Mouse (Mus musculus) spleen, embryonic (tissue): Measurements from ENCODE around the gene Tep1.
"Not testable (repeated sequence)": the region's sequence is repeated elsewhere in the genome, so short reads cannot be mapped to it uniquely, and the experiment has no call there.

ENCODE experiments used
- CTCF ChIA-PET: fragments of 350-600 bp; sonication (Branson Sonifier 250); formaldehyde crosslinking; loops from one replicate; lab custom pipeline; 2022; lab: Charles Lee

Gene Tep1

DNA sequence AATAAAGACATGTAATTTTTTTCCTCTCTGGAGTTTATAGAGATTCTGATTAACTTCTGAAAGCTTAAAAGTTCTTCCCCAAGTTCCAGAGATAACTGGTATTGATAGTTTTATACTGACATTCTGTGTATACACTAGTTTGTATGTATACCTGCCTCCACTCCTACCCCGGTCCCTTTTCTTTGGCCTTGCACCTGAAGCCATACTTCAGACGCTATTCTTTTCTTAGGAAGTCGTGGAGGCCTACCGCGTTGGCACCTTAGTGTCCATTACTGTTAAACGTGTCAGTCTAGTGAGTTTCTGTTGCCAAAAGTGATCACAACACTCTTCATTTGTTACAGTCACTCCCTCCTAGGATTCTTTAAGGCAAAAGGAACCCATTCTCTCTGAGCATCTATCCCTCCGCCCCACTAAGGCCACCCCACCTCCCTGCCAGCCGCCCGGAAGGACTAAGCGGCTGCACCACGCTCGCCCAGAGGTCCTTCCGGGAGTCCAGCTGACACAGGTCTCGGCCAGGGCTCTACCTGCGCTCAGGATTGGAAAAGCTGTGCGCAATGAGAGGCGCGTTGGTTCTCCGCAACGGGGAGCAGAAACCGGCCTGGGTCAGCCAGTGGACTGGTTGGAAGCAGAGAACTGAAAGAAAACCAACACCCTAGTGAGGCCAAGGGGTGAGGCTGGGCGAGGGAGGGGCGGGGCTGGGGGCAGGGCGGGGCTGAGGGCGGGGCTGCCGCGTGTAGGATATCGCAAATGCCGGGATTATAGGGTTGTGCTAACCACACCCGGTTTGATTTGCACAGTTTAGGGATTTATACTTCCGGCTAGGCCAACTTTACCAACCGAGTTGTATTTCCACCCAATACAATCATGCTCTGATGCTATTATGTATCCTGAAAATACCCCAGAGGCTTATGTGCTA lies at the start of gene Tep1:
Gene Tep1 (minus strand): TSS at position 672 of the 916 bp plus-strand sequence.
- CTCF ChIA-PET: no interaction called here

DNA sequence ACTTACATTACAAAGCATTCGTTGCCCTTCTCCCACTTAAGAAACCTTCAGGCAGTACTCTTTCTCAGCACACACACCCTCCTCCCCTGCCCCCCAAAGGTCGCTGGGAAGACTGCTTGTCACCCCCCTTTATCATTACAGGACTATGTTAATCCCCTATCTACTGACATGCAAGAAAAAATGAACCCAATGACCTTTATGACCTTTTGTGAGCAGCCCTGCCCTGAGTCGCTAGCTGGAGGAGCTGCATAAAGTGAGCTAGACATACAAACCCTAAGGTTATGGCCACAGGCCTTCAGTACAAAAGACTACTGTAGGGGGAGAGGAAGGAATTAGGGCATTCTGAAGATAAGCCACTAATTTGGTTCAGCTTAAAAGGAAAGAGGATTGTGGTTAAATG lies 41.0 kb upstream of the Tep1 start:
- CTCF ChIA-PET: no interaction called here

DNA sequence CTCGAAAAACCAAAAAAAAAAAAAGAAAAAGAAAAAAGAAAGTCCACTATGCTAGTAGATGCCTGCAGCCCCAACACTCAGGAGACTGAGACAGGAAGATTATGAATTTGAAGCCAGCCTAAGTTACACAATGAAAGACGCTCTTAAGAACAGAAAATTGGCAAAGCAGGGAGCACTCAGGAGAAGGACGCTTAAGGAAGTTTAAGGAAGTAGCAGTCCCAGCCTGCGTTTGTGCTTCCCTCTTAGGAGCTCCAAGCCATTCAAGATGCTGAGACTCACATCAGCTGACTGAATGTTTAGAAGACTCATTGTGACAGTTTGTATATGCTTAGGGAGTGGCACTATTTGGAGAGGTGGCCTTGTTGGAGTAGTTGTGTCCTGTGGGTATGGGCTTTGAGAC lies 37.8 kb upstream of the Tep1 start:
- CTCF ChIA-PET: no interaction called here

DNA sequence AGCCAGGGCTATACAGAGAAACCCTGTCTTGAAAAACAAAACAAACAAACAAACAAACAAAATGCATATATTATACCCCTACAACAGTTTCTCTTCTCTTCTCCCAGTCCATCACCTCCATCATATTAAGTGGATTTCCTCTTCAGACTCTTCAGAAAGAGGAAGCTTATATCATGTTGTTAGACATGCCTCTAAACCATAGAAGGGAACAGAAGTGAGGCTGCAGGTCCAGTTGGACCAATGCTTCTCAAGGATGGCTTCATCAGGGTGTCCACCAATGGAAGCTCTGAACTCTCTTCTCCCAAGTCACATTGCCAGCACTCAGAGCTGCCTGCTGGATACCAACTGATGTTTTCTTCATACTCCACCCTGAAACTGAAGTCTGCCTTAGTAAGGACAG lies 35.0 kb upstream of the Tep1 start:
- CTCF ChIA-PET: not testable (repeated sequence)

DNA sequence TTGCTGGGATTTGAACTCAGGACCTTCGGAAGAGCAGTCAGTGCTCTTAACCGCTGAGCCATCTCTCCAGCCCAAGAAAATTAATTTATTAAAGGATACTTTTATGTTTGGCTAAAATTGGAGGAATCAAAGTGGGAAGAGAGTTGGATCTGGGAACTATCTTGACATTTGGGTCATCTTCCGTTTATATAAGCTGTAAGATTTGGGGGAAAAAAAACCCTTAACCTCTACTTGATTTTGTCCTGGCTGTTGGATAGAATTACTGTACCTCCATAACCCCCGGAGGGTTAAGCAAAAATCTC lies 34.4 kb upstream of the Tep1 start:
- CTCF ChIA-PET: no interaction called here

DNA sequence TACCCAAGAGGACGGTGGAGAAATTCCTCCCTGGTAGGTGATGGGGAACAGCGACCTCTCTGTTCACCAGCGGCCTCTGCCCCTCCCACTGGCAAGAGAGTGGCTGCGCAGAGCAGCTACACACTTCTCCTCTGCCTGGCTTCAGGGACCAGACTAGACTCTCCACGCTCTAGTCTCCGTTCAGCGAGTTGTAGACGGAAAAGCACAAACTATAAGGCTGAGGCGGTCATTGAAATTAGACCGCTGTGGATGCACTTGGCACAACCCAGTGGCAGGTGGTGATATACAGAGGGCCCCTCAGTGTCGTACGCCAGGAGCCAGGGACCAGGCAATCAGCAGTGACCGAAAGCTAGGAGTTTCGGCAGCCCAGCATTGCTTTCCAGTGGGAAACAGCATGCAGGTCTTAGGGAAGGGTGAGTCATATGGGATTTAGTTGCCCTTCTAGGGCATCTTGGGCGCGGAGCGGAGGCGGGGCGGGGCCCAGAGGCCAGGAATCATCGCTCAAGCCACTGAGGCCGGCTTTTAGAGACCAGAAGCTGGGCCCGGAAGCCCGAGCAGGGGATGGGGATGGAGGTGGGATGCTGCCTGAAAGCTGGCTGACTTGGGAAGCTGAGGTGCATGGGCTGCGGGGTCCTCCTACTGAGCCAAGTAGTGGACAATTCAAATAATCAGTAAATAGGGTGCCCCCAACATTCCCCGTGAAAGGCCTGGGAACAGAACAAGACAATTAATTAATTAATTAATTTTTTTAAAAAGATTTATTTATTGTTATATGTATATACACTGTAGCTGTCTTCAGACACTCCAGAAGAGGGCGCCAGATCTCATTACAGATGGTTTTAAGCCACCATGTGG lies 33.8 kb upstream of the Tep1 start:
- CTCF ChIA-PET: no interaction called here

DNA sequence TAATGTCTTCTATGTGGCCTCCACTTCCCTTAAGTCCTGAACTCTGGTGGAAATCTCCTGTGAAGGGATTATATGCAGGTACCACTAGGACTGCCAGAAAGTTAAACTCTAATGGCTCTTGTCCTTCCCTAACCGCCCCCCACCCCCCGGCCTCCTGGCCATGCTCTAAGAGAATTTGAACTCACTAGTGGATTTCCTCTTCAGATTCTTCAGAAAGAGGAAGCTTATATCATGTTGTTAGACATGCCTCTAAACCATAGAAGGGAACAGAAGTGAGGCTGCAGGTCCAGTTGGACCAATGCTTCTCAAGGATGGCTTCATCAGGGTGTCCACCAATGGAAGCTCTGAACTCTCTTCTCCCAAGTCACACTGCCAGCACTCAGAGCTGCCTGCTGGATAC lies 27.6 kb upstream of the Tep1 start:
- CTCF ChIA-PET: not testable (repeated sequence)

DNA sequence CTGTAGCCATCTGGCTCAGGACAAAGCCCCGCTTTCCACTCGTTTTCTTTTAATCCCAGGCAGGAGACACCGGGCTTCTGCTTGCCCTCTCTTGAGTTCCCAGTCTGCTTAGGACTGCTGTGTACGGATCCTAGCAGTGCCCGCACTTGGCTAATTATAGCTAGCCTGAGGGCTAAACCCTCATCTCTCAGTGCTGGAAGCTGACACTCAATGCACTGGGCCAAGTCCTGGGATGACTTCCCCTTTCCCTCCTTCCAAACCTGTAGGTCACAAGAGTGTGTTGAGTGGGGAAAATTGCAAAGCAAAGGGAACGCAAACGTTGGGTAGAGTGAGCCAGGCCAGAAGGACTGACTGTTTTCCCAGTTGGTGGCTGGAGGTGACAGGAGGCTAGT lies 27.0 kb upstream of the Tep1 start, which contains the start of gene Klhl33:
Gene Klhl33 (minus strand): TSS at position 134 of the 392 bp plus-strand sequence.
- CTCF ChIA-PET: no interaction called here

DNA sequence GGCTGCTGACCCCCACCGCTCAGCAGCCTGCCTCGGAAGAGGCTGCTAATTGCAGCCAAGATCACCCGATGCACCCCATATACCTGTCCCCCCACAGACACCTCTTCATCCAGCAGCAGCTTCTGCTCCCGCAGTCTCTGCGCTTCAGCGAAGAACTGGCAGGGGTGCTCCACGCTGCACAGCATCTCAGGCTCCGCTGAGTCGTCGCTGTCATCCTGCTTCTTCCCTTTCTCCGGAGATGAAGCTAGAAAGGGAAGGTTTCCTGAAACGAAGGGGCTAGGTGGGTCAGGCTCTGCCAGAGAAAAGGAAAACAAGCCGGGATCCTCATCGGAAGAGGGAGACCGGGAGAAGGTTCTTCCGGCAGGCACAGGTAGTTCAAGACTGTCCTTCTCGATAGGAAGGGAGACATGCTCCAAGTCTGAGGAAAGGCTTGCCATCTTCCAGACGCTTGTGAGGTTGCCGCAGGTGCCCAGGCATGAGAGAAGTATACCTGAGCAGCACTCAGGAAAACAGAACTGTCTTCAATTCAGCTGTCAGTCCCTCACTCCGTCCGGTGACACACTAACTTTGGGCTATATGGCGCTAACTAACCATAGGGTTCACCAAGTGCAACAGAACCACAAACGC lies 26.5 kb upstream of the Tep1 start:
- CTCF ChIA-PET: no interaction called here

DNA sequence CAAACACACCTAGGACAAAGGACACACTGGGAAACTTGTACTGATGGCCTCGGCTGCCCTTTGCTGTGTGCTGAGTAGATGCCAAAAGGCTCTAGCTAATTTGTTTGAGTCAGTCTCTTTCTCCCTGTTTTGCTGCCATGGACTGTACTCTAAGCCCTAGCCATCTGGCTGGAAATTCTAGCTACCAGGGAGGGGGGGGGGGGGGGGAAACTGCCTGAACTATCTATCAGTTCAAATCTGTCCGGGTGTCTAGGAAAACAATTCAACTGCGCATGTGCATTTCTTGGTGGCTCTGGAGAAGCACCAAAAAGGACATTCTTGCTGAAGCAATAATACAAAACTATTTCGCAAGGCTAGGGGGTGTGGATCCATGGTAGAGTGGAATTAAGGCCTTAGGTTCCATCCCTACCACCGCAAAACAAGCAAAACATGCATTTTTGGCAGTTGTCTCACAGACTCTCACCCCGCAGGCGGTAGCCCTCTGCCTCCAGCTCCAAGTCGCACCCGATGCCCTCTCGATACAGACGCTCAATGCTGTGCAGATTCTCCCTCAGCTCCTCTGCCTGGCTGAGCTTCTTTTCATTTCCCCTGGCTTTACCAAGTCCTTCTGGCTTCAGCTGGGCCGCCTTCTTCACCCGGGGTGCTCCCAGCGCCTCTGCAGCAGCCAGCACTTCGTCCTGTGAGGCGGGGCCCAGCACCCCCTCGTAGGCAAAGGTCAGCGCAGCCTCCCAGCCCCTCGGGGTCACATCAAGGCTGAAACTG lies 25.8 kb upstream of the Tep1 start:
- CTCF ChIA-PET: no interaction called here

DNA sequence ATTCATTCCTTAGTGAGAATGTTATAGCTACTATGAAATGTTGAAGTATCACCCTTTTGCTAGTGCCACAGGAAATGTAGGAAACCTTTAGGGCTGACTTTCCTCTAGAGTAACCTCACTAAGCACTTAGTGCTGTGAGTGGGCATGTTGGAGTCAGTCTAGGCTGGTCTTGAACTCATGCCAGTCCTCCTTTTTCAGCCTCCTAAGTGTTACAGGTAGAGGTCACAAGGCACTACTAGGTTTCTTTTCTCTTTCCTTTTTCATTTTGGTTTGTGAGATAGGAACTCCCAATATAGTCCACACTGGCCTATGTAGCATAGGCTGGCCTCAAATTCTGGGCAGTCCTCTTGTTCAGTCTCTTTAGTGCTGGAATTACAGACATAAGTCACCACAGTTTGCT lies 25.0 kb upstream of the Tep1 start:
- CTCF ChIA-PET: interaction anchor here (0.7 kb wide), 1 partner anchor 26 kb away, joined by 3 read pairs; no protein-coding TSS in a partner anchor

DNA sequence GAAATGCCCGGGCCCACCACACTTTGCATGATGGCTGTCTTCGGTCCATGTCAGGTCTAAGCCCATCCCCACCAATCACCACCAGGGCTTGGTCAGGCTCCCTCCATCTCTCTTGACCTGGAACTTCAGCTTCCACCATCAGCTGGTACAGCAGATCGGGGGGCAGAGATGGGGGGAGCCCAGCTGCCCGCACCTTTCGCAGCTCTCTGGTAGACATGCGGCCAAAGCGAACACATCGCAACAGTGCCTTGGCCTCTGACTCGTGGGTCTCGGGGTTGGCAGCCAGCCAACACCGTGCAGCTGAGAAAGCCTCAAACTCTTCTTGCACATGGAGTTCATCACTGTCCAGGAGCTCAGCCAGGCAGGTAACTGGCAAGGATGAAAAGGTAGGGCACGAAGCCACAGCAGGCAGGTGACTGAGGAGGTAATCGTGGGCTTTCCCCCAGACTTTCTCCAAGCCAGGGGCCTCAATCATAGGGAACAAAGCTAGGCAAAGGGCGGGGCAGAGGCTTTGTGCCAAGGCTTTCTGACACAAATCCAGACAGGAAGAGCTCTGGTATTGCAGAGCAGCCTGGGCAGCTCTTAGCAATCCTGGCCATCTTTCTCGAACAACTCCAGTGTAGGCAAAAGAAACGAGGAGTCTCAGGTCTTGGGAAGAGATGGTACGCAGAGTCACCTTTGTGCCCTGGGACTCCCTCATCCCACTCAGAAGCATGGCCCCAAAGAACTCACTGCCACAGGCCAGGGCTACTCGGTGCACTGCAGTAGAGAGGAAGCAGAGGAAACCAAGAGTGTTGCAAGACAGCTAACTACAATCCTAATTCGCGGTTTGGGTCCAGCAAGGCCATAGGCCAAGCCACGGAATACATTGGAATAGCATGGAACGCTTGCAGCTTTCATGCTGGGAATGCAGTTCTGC lies 22.4 kb upstream of the Tep1 start:
- CTCF ChIA-PET: no interaction called here

DNA sequence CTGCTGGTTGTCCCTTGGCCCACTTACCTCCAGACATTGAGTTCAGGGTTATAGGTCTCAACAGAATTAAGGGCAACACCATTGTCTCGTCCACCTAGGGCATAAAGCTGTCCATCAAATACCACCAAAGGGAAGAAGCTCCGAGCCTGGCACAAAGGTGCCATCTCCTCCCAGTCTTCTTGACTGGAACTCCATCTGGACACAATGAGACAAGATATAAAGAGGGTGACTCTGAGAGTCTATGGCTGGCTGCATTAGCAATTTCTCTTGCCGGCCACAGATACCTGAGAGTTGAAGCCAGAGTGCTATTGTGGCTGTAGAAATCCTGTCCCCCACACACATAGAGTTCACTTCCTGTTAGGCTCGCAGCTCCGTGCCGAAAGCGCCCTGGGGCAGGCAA lies 21.7 kb upstream of the Tep1 start:
- CTCF ChIA-PET: no interaction called here

DNA sequence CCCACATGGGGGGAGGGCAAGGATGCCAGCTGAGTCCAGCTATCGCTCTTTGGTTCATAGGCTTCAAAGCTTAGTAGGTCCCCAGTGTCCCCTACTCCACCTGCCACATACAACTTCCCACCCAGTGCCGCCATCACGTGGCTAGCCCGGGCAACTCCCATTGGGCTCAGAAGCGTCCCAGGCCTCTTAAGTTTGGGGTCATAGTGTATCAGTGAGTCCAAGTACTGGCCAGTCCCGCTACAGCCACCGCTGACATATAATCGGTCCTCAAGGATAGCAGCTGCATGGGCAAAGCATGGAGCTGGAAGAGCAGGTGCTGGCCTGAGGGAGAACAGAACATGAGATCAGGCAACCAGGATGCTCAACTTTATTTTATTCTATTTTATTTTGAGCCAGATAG lies 21.3 kb upstream of the Tep1 start:
- CTCF ChIA-PET: no interaction called here

DNA sequence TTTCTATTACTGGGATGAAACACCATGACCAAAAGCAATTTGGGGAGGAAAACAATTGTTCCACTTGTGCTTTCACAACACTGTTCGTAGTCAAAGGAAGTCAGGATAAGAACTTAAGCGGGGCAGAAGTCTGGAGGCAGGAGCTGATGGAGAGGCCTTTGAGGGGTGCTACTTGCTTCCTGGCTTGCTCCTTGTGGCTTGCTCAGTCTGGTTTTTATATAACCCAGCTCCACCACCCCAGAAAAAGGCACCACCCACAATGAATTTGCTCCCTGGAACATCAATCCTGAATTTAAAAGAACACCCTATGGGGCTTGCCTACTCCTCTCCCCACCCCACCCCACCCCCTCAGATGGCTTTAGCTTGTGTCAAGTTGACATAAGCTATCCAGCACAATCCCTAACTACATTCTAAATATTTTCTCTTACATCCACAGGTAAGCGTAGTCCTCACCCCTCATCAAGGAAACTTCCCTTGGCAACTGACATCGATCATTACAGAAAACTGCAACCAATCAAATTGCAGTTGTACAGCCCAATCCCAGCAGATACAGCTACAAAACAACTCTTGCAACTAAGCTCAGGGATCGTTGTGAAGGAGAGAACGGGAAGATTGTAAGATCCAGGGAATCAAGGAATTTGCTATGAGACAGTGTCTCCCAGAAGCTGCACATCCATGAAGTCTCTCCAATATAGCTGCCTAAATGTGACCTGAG lies 6.0 kb upstream of the Tep1 start:
- CTCF ChIA-PET: no interaction called here

DNA sequence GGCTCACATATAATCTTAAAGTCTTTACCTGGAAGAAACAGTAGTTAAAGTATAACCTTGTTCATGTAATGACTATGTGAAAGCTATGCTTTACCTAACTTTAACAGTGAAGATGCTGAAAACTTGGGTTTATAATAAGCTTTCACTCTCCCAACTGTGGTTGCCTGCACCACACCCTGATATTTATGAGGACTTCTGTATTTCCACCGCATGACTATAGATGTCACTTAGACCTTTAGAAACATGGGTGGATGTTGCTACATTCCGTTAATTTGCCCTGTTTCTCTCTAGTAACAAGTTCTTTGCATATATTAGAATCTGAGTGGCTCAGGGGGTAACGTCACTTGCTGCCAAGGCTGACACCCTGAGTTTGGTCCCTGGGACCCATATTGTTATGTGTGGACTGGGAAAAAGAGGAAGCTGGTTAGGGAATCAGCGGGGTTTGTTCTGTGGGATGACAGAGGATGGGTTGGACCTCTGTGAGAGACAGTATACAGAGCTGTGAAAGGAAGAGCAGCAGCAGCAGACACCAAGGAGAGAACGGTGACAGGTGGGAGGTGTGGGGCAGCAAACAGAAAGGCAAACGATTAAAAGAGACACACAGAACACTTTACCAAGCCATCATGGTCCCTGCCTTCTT lies 5.4 kb upstream of the Tep1 start:
- CTCF ChIA-PET: no interaction called here

DNA sequence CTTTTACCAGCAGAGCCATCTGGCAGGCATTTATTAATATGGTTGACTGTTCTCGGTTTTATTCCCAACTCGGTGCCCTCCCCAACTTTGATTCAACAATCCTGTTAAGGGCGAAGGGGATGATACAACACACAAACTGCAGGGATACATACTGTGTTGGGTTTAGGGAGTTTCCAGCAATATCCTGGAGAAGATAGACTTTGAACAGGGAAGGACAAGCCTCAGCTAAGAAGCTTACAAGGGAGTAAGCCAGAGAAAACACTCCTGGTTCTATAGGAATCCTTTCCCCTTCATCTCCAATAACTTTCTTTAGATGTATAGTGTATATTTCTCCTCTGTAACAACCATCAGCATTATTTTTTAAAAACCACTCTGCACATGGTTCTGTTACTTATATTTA lies 4.8 kb upstream of the Tep1 start:
- CTCF ChIA-PET: no interaction called here

DNA sequence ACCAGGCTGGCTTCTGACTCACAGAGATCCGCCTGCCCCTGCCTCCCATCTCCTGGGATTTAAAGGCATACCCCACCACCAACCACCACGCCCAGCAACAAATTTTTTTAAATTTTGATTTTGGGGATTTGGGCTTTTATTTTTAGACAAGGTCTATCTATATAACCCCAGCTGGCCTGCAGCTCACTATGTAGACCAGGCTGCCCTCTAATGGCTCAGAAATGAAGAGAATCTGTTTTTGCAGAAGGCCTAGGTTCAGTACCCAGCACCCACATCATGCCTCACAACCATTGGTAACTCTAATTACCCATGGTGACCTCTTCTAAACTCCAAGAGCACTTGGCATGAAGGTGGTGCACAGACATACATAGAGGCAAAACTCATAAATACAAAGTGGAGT lies 924 bp upstream of the Tep1 start:
- CTCF ChIA-PET: no interaction called here

DNA sequence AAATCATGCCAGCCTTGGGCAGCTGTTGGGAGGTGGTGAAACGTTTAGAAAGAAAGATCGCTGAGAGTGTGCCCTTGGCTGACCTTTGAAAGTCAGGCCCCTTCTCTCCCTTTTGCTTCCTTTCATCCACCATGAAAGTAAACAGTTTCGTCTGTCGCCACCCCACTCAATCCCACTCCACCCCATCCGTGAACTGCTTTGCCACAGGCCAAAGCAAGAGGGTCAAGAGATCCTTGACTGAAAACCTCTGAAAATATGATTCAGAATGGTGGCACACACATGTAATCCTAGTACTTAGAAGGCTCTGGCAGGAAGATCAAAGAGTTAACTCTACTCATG lies 414 bp upstream of the Tep1 start:
- CTCF ChIA-PET: no interaction called here
